Mouse (Mus musculus) brain, adult 2 months (tissue): ENCODE measurements at regions not wholly inside any gene's neighbourhood (a gene's known extent, or its start where the extent isn't known, plus 50 kb on each side); places are given as distances from the start of the nearest gene placed in this dataset.

ENCODE experiments used
- DNase-seq: peaks from one replicate; pipeline ENCODE4 v3.0.0; 2011; ENCODE audit warnings: low read depth, low spot score

GRCm38 (mm10) chr7:138639541-138639940 is 206.3 kb upstream of the Ppp2r2d start:
- DNase-seq: no peak

DNA sequence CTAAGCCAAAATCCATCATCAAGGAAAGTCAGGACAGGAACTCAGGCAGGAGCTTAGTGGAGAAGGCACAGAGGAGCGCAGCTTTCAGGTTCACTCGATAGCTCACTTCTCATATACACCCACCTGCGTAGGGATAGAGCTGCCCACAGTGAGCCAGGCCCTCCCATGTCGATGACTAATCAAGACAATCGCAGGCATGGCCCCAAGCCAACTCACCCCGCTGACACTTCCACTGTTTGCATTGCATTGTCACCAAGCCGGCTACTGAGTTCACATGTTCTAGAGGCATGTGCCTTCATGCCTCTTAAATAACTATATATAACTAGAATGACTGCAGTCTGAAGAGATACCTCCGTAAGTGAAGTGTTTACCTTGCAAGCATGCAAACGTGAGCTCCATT is 219.8 kb upstream of the Ppp2r2d start:
- no peak for DNase-seq

DNA sequence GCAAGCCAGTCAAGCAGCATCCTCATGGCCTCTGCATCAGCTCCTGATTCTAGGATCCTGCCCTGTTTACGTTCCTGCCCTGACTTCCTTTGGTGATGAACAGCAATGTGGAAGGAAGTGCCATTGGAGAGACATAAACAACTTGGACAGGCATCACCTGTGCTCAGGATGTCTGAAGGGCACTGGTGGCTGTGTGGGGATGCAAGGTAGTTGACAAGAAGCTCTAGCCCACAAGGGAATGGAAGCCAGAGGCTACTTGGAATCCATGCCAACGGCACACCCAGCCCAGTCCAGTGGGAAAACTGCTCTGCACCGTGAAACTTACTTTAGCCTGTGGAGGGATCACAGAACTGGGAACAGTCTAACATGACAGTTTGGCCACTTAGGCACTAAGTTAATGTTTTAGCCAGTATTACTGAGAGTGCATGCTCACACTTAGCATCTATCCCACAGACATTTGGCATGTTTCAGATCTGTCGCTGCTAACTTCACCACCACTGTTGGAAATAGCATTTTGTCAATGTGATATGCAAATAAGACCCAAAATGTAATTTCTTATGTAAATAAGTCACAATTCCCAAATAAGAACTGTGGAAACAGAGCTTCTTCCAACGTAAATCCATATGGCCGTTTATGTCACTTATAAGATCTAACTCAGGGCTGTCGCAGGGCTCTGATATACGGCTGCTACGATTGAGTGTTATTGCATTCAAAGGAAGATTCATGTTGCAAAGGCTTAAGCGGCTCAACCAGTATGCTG is 223.5 kb upstream of the Tcerg1l start:
- peak; percentile 59 for DNase-seq

DNA sequence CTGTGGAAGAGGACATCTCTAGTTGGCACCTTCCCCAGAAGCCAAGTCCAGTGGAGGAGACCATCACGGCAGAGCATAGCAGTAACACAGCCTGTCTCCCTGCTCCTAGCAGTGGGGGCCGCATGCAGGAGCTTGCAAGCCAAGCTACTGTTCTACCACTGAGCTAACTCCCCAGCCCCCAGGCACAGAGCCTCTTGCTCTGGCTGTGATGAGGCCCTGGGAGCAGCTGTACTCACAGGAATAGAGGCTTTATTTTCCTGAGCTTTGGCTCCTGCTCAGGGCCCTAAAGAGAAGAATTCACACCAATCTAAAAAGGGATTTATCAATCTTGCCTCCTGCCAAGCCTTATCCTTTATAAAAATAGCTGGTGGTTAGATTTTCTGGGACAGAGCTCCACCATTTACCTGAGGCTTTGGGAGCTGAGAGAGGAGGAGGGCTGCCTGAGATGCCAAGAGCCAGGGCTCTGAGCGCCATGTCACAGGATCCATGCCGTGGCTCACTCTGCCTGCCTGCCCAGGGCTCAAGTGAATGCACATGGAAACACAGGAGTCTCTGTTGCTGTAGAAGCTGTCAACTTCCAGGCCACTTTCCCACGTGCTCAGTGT is 222.7 kb upstream of the Tcerg1l start:
- DNase-seq: peak; percentile 73

GRCm38 (mm10) chr7:138616468-138616867 is 218.9 kb upstream of the Tcerg1l start:
- peak; percentile 15 for DNase-seq

- no peak for DNase-seq
Measured at GRCm38 (mm10) chr7:138609605-138610004, 212.1 kb upstream of the Tcerg1l start.

- no peak for DNase-seq
Measured at GRCm38 (mm10) chr7:138609124-138609523, 211.6 kb upstream of the Tcerg1l start.

GRCm38 (mm10) chr7:138606363-138606964 is 208.9 kb upstream of the Tcerg1l start:
- no peak for DNase-seq

- no peak for DNase-seq
Measured at GRCm38 (mm10) chr7:138605923-138606322, 208.4 kb upstream of the Tcerg1l start.

DNA sequence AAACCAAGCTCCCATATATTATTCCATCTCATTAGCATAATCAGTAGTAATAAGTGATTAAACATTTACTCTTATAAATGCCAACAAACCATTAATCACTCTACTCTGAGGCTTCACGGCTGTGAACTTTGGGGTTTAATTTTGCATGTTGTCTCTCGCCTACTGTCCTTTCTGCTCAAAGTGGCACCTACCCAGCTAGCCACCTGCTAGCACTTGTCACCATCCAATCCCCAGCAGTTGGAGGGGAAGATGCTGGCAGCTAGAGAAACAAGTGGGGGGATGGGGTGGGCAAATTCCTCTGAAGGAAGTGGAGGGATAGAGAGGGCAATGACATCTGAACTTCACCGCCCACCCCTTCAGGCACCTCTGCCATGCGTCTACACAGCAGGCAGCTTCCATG is 204.2 kb upstream of the Tcerg1l start:
- DNase-seq: peak; percentile 12

DNA sequence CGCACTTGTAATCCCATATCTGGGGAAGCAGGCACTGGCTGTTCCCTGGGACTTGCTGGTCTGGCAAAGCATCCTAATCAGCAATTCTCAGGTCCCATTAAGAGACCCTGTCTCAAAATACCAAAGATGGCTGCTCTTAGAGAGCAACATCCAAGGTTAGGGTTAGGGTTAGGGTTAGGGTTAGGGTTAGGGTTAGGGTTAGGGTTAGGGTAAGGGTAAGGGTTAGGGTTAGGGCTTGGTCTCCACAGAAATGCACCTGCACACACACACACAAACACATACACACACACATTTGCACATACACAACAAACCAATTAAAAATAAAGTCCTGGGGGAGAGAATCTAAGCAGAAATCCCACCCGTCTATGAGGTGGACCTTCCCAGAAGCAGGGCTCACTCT is 195.8 kb upstream of the Tcerg1l start:
- no peak for DNase-seq

- DNase-seq: no peak
Measured at GRCm38 (mm10) chr7:138567352-138567751, 169.8 kb upstream of the Tcerg1l start.

- no peak for DNase-seq
Measured at GRCm38 (mm10) chr7:138551629-138552028, 154.1 kb upstream of the Tcerg1l start.

GRCm38 (mm10) chr7:138547881-138548280 is 150.4 kb upstream of the Tcerg1l start:
- peak; percentile 33 for DNase-seq

- peak; percentile 8 for DNase-seq
Measured at GRCm38 (mm10) chr7:138538048-138538831, 140.7 kb upstream of the Tcerg1l start.

GRCm38 (mm10) chr7:138526143-138526542 is 128.6 kb upstream of the Tcerg1l start:
- DNase-seq: peak; percentile 76

GRCm38 (mm10) chr7:138524936-138525335 is 127.4 kb upstream of the Tcerg1l start:
- DNase-seq: no peak

- DNase-seq: no peak
Measured at GRCm38 (mm10) chr7:138514171-138514570, 116.6 kb upstream of the Tcerg1l start.

GRCm38 (mm10) chr7:138505205-138505604 is 107.7 kb upstream of the Tcerg1l start:
- no peak for DNase-seq

DNA sequence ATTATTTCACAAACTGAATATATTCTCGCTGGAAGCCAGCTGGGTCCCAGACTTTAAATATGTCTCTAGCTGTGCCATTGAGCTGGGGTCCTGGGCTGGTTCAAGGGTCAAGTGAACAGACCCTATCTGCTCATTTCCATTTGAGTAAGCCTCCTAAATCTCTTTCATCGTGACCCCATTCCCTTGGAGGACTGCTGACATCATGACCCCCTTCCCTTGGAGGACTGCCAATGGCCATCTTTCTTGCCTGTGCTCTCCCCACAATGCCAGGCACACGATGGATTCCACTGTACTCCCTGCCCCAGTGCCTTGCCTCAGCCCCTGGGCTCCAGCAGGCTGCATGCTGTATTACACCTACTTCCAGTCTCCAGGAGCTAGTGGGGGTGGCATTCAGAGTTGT is 106.5 kb upstream of the Tcerg1l start:
- DNase-seq: no peak

GRCm38 (mm10) chr7:138503016-138503415 is 105.5 kb upstream of the Tcerg1l start:
- no peak for DNase-seq
